Mouse (Mus musculus): ENCODE measurements around the gene Ccser1. TPM values are rescaled to one million over a fixed set of nuclear protein-coding genes. Genes with fewer than 3 reads are reported as not detected.
A peak's percentile ranks its signal among the peaks of the same experiment; 100 is the strongest.

Ccser1 gene
- total RNA-seq, 4 experiments from 2014 or later, result 29.2 to 39.4 (median 30.2) TPM

GRCm38 (mm10) chr6:61664572-61664971 is 484.4 kb downstream of the Ccser1 start:
- DNase-seq (ENCODE audit: low spot score in 2 of 2), result no peak

DNA sequence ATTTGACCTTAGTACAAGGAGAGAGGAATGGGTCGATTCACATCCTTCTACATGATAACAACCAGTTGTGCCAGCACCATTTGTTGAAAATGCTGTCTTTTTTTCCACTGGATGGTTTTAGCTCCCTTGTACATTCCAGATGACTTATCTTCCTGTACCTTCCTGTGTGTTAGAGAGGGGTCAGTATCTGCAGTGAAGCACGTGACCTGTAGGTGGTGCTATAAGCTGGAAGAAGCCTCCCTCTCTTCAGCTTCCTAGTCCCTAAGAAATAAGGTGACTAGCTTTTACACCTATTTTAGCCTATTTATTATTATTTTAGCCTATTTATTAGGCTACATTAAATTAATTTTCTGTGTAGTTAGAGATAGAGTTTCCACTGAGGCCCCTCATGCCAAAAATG is 506.9 kb downstream of the Ccser1 start:
- DNase-seq (ENCODE audit: low spot score in 2 of 2), result no peak

DNA sequence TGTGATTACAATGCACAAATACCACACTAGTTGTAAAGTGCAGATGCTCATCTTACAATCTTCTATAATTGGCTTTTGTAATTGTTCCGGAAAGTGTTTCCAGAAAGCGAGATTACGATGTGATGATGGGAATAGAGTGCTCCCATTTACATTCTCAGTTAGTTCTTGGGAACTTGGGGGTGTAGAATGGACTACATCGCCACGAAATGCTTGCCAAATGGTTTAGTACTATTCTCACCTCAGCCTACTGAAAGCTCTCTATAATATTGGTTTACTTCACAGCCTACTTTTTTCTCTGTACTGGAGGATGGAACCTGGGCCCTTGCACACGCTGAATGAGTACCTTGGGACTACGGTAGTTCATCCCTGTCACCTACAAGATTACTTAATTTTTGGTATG is 522.9 kb downstream of the Ccser1 start:
- DNase-seq (ENCODE audit: low spot score in 2 of 2), result peak in 1 of 2 experiments; percentile 8

- DNase-seq (ENCODE audit: low spot score in 2 of 2), result no peak
These were observed 541.1 kb downstream of the Ccser1 start for GRCm38 (mm10) chr6:61721220-61721619.

- DNase-seq (ENCODE audit: low spot score in 2 of 2), result no peak
These were observed 548.9 kb downstream of the Ccser1 start for GRCm38 (mm10) chr6:61729065-61729464.

- no peak for DNase-seq (ENCODE audit: low spot score in 2 of 2)
These were observed 550.2 kb downstream of the Ccser1 start for GRCm38 (mm10) chr6:61730088-61730880.

GRCm38 (mm10) chr6:61746346-61746745 is 566.2 kb downstream of the Ccser1 start:
- no peak for DNase-seq (ENCODE audit: low spot score in 2 of 2)

GRCm38 (mm10) chr6:61762135-61762534 is 582.0 kb downstream of the Ccser1 start:
- no peak for DNase-seq (ENCODE audit: low spot score in 2 of 2)

GRCm38 (mm10) chr6:61763379-61763778 is 583.3 kb downstream of the Ccser1 start:
- DNase-seq (ENCODE audit: low spot score in 2 of 2), result no peak

GRCm38 (mm10) chr6:61765801-61766200 is 585.7 kb downstream of the Ccser1 start:
- DNase-seq (ENCODE audit: low spot score in 2 of 2), result no peak

- DNase-seq (ENCODE audit: low spot score in 2 of 2), result no peak
These were observed 587.0 kb downstream of the Ccser1 start for GRCm38 (mm10) chr6:61767151-61767550.

- no peak for DNase-seq (ENCODE audit: low spot score in 2 of 2)
These were observed 606.6 kb downstream of the Ccser1 start for GRCm38 (mm10) chr6:61786706-61787105.

GRCm38 (mm10) chr6:61800889-61801288 is 620.8 kb downstream of the Ccser1 start:
- no peak for DNase-seq (ENCODE audit: low spot score in 2 of 2)

- DNase-seq (ENCODE audit: low spot score in 2 of 2), result no peak
These were observed 625.4 kb downstream of the Ccser1 start for GRCm38 (mm10) chr6:61805481-61805880.

- no peak for DNase-seq (ENCODE audit: low spot score in 2 of 2)
These were observed 637.6 kb downstream of the Ccser1 start for GRCm38 (mm10) chr6:61817716-61818115.

GRCm38 (mm10) chr6:61876302-61876701 is 696.2 kb downstream of the Ccser1 start:
- no peak for DNase-seq (ENCODE audit: low spot score in 2 of 2)

DNA sequence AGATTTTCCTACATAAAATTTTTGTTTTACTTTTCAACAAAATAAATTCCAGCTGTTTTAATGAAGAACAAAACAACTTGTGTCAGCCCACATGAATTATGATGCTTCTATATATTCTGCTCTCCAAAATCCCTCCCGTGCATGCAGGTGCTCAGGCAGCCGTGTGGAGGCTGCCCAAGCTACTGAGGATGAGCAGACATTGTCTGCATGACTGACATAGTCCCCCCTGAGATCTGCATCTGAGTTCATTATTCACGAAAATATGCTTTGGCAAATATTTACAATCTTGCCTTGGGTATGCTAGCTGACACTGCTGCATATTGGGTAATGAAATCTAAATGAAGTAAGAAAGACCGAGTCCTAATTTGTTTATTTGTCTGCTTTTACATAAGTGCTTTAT is 718.1 kb downstream of the Ccser1 start:
- no peak for DNase-seq (ENCODE audit: low spot score in 2 of 2)

GRCm38 (mm10) chr6:61902715-61903114 is 722.6 kb downstream of the Ccser1 start:
- DNase-seq (ENCODE audit: low spot score in 2 of 2), result no peak

GRCm38 (mm10) chr6:61912896-61913295 is 732.8 kb downstream of the Ccser1 start:
- DNase-seq (ENCODE audit: low spot score in 2 of 2), result no peak

- no peak for DNase-seq (ENCODE audit: low spot score in 2 of 2)
These were observed 751.5 kb downstream of the Ccser1 start for GRCm38 (mm10) chr6:61931622-61932021.

- no peak for DNase-seq (ENCODE audit: low spot score in 2 of 2)
These were observed 756.5 kb downstream of the Ccser1 start for GRCm38 (mm10) chr6:61936656-61937055.

GRCm38 (mm10) chr6:61939236-61939635 is 759.1 kb downstream of the Ccser1 start:
- DNase-seq (ENCODE audit: low spot score in 2 of 2), result no peak

DNA sequence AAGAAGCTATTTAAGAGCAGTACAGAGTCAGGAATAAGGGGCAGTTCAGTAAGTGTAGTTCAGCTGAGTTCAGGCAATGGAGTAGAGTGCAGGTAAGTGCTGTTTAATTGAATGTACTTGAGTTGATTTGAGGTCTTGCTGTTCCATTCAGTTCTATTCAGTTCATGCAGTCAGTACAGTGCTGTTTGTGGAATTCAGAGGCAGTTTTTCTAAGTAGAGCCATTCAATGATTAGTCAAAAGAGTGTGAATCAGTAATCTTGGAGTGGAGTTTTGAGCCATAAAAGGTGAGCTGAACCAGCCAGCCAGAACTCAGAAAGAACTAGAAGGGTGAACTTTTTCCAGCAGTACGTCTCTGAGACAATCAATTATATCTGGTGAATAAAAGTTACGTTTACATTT is 773.6 kb downstream of the Ccser1 start:
- DNase-seq (ENCODE audit: low spot score in 2 of 2), result no peak

Measured in left cerebral cortex, adult 8-10 months (tissue).